Mouse (Mus musculus): ENCODE results near the gene Cd163.

Cd163 gene

DNA sequence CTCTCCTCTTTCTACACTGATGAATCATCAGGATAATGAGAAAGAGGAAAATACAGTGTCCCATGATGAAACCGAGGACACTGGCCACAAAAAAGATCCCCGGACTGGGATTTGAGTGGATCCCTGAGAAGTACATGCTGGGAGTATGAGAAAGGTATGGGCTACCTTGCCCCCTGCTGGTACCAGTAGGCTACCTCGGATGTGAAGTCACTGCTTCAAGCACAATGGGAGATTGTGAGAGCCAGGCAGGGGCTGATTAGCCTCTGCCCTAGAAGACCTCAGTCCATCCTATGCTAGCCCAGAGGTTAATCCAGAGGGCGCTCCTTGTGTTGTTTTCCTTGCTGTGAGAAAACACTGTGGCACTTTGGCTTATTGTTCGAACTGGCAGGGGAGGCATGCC, 59.9 kb downstream of the Cd163 start:
- no peak for DNase-seq (ENCODE audit: low spot score)

DNA sequence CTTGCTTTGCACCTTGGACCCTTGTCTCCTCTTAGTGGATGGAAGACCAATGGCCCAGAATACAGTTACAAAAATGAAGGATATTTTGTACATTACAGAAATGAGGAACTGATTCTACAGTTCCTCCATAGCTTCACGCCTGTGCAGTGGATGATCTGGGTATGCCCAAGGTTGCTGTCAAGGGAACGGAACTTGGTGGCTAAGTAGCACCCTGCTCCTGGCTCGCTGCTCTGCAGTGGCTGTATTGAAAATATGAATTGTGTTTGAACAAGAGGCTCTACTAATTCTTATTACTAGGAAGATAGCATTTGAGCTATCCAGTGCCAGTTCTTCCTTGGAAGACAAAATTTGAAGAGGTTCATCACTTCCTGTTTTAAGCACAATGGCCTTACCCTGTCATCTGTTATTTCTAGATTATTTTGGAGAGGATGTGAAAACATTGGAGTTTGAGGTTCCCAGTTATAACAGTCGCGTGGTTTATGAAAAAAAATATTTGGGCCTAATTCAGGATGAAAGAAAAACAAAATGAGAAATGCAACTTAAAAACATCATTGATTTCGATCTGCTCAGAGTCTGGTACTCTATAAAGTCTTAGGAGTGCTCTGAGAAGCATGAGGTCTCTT, 69.2 kb downstream of the Cd163 start:
- DNase-seq (ENCODE audit: low spot score), result no peak

- DNase-seq (ENCODE audit: low spot score), result no peak
Observed at GRCm38 (mm10) chr6:124374683-124375082, 70.2 kb downstream of the Cd163 start.

- DNase-seq (ENCODE audit: low spot score), result no peak
Observed at GRCm38 (mm10) chr6:124375435-124375884, 71.0 kb downstream of the Cd163 start.

DNA sequence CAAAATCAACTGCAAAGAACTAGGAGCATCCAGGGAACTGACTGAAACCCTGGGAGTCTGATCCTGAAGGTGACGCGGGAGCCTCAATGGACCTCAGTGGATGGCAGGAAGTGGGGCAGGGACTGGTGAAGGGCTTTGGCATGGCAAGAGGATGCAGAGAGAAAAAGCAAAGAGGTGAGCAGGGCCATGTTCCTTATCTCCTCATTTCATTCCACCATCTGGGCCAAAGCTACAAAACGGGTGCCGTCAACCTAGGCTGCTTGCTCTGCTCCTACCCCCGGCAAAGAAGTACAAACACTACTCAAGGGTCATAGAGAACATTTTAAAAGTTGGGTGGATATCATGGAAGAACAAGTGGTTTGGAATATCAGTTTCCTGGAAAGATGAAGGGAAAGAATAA, 71.9 kb downstream of the Cd163 start:
- DNase-seq (ENCODE audit: low spot score), result no peak

GRCm38 (mm10) chr6:124377494-124378255, 73.2 kb downstream of the Cd163 start:
- no peak for DNase-seq (ENCODE audit: low spot score)

- peak; percentile 76 for DNase-seq (ENCODE audit: low spot score)
Observed at GRCm38 (mm10) chr6:124379331-124379730, 74.9 kb downstream of the Cd163 start.
